Mouse (Mus musculus) lung, adult 2 months (tissue): ENCODE data around the gene Zgrf1.

Source experiments
- CTCF ChIP-seq: fragments of 200-500 bp; IDR thresholded peaks from 2 replicates; pipeline ENCODE4 v1.5.1; 2011; ENCODE audit warnings: mild to moderate bottlenecking, low read length, control low read depth; ENCODE audit not compliant: insufficient read depth
- POLR2A ChIP-seq: fragments of 200-500 bp; IDR thresholded peaks from 2 replicates; pipeline ENCODE4 v1.6.1; 2011; ENCODE audit warnings: low read depth, mild to moderate bottlenecking, control low read depth, low read length, borderline replicate concordance; ENCODE audit errors: extremely low read depth

DNA sequence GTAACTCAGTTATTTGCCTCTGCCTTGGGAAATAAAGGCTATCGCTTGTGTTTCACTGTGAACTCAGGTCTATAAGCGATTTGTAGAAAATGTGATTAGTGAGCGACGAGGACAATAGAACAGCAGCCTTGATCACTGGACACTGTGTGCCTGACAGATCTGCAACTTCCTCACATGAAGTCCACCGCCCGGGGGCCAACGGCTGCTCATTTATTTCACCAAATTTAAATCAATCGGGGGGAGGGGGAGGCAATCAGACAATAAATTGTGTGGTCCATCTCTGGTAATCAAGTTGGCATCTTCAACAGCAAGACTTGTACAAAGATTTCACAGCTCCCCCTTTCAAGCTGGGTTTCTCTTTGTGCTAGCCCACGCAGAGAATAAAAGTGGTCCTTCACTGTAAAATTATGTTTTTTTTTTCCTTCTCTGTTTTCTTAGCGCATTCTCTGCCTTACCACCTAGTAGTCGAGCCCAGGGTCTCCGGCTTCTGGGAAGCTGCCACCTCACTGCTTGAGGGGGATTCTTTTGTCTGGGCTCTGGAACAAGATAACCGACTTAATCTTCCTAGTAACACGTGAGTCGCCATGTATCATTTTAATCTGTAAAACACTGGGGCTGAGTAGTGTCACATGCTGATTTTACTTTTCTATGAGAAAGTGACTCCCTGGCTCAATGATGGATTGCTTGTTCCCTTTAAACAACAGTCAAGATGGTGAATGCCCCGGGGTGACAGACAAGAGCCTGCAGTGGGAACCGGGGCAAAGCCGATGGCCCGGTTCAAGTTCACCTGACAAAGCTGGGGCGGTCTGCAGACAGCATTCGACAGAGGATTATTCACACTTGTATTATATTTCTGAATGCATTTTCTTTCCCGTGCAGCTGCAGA, 108.6 kb downstream of the Zgrf1 start:
- TF ChIP-seq CTCF (no peak), POLR2A (no peak)
